Mouse (Mus musculus) myocyte (in vitro differentiated cells): Measurements from ENCODE around the gene Lrp5. TPM values are rescaled to one million over a fixed set of nuclear protein-coding genes. Genes with fewer than 3 reads are reported as not detected.

ENCODE experiments used
- H3K27me3 ChIP-seq: one replicate; pipeline ENCODE4 v1.6.1; 2011; ENCODE audit not compliant: control insufficient read depth, insufficient read depth, insufficient read length
- H3K36me3 ChIP-seq: one replicate; pipeline ENCODE4 v1.6.1; 2011; ENCODE audit not compliant: control insufficient read depth, insufficient read depth
- H3K4me2 ChIP-seq: one replicate; pipeline ENCODE4 v1.6.1; 2011; ENCODE audit warnings: low read depth, control low read depth
- H3K4me3 ChIP-seq: one replicate; pipeline ENCODE4 v1.5.1; 2011; ENCODE audit warnings: mild to moderate bottlenecking, control low read depth, moderate library complexity
- H3K79me2 ChIP-seq: one replicate; pipeline ENCODE4 v1.6.1; 2011; ENCODE audit not compliant: control insufficient read depth, insufficient read depth
- H3ac ChIP-seq: one replicate; pipeline ENCODE4 v1.6.1; 2011; ENCODE audit not compliant: control insufficient read depth, insufficient read length
- CEBPB ChIP-seq: IDR thresholded peaks from 2 replicates; pipeline ENCODE4 v1.6.1; 2011; ENCODE audit warnings: mild to moderate bottlenecking, moderate library complexity; ENCODE audit not compliant: poor library complexity, insufficient read depth, severe bottlenecking
- E2F4 ChIP-seq: IDR thresholded peaks from one replicate; pipeline ENCODE4 v1.6.1; 2011; ENCODE audit warnings: mild to moderate bottlenecking, control low read depth, moderate library complexity; ENCODE audit not compliant: insufficient read depth
- MAX ChIP-seq: IDR thresholded peaks from one replicate; pipeline ENCODE4 v1.6.1; 2011; ENCODE audit warnings: low read depth, mild to moderate bottlenecking, control low read depth
- MYOD1 ChIP-seq, 3 experiments: IDR thresholded peaks; one replicate each; pipeline ENCODE4 v1.6.1; 2011; ENCODE audit warnings: control low read depth in 2 of 3, low read depth in 2 of 3, mild to moderate bottlenecking in 2 of 3, moderate library complexity in 1 of 3; ENCODE audit not compliant: insufficient read length in 2 of 3, control insufficient read depth in 1 of 3
- MYOG ChIP-seq, 3 experiments: IDR thresholded peaks; one replicate each; pipeline ENCODE4 v1.6.1; 2011; ENCODE audit warnings: control low read depth in 2 of 3, low read depth in 2 of 3, mild to moderate bottlenecking in 2 of 3; ENCODE audit not compliant: insufficient read length in 2 of 3, control insufficient read depth in 1 of 3, insufficient read depth in 1 of 3
- POLR2A ChIP-seq: IDR thresholded peaks from one replicate; pipeline ENCODE4 v1.6.1; 2011; ENCODE audit warnings: low read depth, mild to moderate bottlenecking, control low read depth, moderate library complexity; ENCODE audit not compliant: insufficient read length
- POLR2AphosphoS2 ChIP-seq: IDR thresholded peaks from one replicate; pipeline ENCODE4 v1.6.1; 2011; ENCODE audit warnings: low read depth, control low read depth; ENCODE audit not compliant: insufficient read length
- REST ChIP-seq: IDR thresholded peaks from one replicate; pipeline ENCODE4 v1.6.1; 2011; ENCODE audit warnings: mild to moderate bottlenecking, control low read depth, moderate library complexity; ENCODE audit not compliant: insufficient read depth, insufficient read length
- SRF ChIP-seq: IDR thresholded peaks from one replicate; pipeline ENCODE4 v1.6.1; 2011; ENCODE audit warnings: low read depth; ENCODE audit not compliant: control insufficient read depth, insufficient read length
- TCF12 ChIP-seq: IDR thresholded peaks from one replicate; pipeline ENCODE4 v1.6.1; 2011; ENCODE audit warnings: mild to moderate bottlenecking, control low read depth; ENCODE audit not compliant: poor library complexity, insufficient read depth, severe bottlenecking
- TCF3 ChIP-seq: IDR thresholded peaks from one replicate; pipeline ENCODE4 v1.6.1; 2011; ENCODE audit warnings: low read depth, control low read depth; ENCODE audit not compliant: insufficient read length
- USF1 ChIP-seq: IDR thresholded peaks from one replicate; pipeline ENCODE4 v1.6.1; 2011; ENCODE audit warnings: low read depth, mild to moderate bottlenecking, control low read depth, moderate library complexity
- polyA plus RNA-seq: library from polyadenylated mRNA; unstranded; fragments of >200 nt; fragmentation: generic; extraction: Trizol; gene quantifications from one replicate; pipeline ENCODE4 v1.2.1, GENCODE M21; 2012; ENCODE audit warnings: missing spikeins

Gene Lrp5
- polyA plus RNA-seq, 1 experiment: 42.5 TPM

DNA sequence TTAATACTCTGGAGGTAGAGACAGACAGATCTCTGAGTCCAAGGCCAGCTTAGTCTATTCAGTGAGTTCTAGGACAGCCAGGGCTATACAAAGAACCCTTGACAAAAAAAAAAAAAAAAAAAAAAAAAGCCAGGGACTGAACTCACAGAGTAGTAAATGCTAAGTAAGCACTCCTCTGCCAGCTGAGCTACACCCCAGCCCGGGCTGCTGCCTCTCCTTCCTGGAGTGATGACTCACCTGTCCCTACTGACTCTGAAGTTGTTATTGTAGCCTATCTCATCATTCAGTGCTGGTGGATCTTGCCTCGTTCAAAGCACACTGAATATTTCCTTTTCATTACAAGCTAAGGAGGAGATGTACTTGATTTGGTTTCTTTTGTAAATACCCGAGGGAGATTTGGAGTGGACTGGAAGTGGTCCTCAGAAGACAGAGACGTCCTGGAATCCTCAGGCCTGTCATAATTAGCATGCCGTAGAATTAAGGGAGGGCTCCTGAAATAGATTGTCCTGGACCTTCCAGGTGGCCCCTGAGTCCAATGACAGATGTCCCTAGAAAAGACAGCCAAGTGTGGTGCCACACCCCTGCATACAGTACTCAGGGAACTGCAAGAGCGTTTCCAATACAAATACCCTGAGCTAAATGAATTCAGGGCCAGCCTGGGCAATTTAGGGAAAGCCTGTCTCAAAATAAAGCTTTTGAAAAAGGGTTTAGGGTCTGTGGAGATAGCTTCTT, 6.2 kb upstream of the Lrp5 start:
- TF ChIP-seq MAX (no peak), POLR2A (no peak), TCF3 (no peak), CEBPB (no peak), MYOD1 (IDR thresholded peaks at IDR 0.05; ENCODE audit: control insufficient read depth in 1 of 3, insufficient read length in 2 of 3, low read depth in 2 of 3) (no peak), MYOG (IDR thresholded peaks at IDR 0.05; ENCODE audit: control insufficient read depth in 1 of 3, insufficient read depth in 1 of 3, insufficient read length in 2 of 3, low read depth in 2 of 3) (no peak), SRF (no peak), REST (no peak), TCF12 (no peak), USF1 (no peak), E2F4 (no peak), POLR2AphosphoS2 (no peak)
- H3ac ChIP-seq: no peak overlapping the region
- no peak overlapping the region for H3K4me3 ChIP-seq
- H3K4me2 ChIP-seq: peak overlapping the region; percentile 49
- no peaks in the 10 kb centered on the region for H3K36me3 ChIP-seq
- no peaks in the 10 kb centered on the region for H3K27me3 ChIP-seq
- no peaks in the 10 kb centered on the region for H3K79me2 ChIP-seq

DNA sequence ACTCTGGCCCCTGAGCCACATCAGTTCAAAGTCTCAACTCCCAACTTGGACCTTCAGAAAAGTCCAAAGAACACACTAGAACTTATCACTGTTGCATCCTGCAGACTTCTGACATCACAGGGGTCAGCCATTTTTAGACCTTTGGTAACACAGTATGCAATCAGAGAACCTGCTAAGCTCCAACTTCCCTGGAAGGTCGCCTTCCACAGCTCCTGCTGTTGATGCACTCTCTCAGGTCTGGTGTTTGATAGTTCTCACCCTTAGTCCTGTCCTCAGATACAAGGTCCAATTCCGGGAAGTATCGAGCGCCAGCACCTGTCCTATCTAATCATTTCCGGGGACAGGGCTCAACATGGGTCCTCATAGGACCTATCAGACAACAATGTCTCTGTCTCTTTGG, 5.0 kb upstream of the Lrp5 start:
- no peak overlapping the region for H3K4me3 ChIP-seq
- H3K27me3 ChIP-seq: no peaks in the 10 kb centered on the region
- no peak overlapping the region for H3K4me2 ChIP-seq
- TF ChIP-seq E2F4 (no peak), MAX (no peak), TCF3 (no peak), TCF12 (no peak), REST (no peak), POLR2A (no peak), POLR2AphosphoS2 (no peak), CEBPB (no peak), MYOG (IDR thresholded peaks at IDR 0.05; ENCODE audit: control insufficient read depth in 1 of 3, insufficient read depth in 1 of 3, insufficient read length in 2 of 3, low read depth in 2 of 3) (no peak), SRF (no peak), MYOD1 (IDR thresholded peaks at IDR 0.05; ENCODE audit: control insufficient read depth in 1 of 3, insufficient read length in 2 of 3, low read depth in 2 of 3) (no peak), USF1 (no peak)
- H3ac ChIP-seq: no peak overlapping the region
- no peaks in the 10 kb centered on the region for H3K36me3 ChIP-seq
- H3K79me2 ChIP-seq: no peaks in the 10 kb centered on the region

- Histone ChIP-seq H3K4me2 (no peak overlapping the region), H3K27me3 (no peaks in the 10 kb centered on the region), H3K4me3 (no peak overlapping the region), H3ac (no peak overlapping the region), H3K79me2 (peaks cover 31% of the 10 kb centered on the region), H3K36me3 (no peaks in the 10 kb centered on the region)
- TF ChIP-seq CEBPB: no peak
- TF ChIP-seq E2F4: no peak
- no peak for TF ChIP-seq MYOD1 (IDR thresholded peaks at IDR 0.05; ENCODE audit: control insufficient read depth in 1 of 3, insufficient read length in 2 of 3, low read depth in 2 of 3)
- TF ChIP-seq USF1: no peak
- TF ChIP-seq SRF: no peak
- no peak for TF ChIP-seq TCF3
- no peak for TF ChIP-seq REST
- no peak for TF ChIP-seq MAX
- no peak for TF ChIP-seq POLR2AphosphoS2
- no peak for TF ChIP-seq MYOG (IDR thresholded peaks at IDR 0.05; ENCODE audit: control insufficient read depth in 1 of 3, insufficient read depth in 1 of 3, insufficient read length in 2 of 3, low read depth in 2 of 3)
- TF ChIP-seq TCF12: no peak
- TF ChIP-seq POLR2A: no peak
These were observed 1.4 kb upstream of the Lrp5 start for GRCm38 (mm10) chr19:3687676-3688171.

- Histone ChIP-seq H3K27me3 (no peaks in the 10 kb centered on the region), H3K4me3 (peak overlapping the region; percentile 46), H3K4me2 (peak overlapping the region; percentile 88), H3K79me2 (peaks cover 41% of the 10 kb centered on the region), H3K36me3 (no peaks in the 10 kb centered on the region), H3ac (peak overlapping the region; percentile 80)
- TF ChIP-seq TCF12 (no peak), REST (no peak), SRF (no peak), POLR2AphosphoS2 (no peak), MYOD1 (IDR thresholded peaks at IDR 0.05; ENCODE audit: control insufficient read depth in 1 of 3, insufficient read length in 2 of 3, low read depth in 2 of 3) (peak in 1 of 3 experiments; percentile 64), MYOG (IDR thresholded peaks at IDR 0.05; ENCODE audit: control insufficient read depth in 1 of 3, insufficient read depth in 1 of 3, insufficient read length in 2 of 3, low read depth in 2 of 3) (peak in 2 of 3 experiments; percentile 24 to 50)
These were observed 651 bp downstream of the Lrp5 start for GRCm38 (mm10) chr19:3685611-3686214.
